Mouse (Mus musculus) lung, postnatal 0 days (tissue): ENCODE measurements at regions not wholly inside any gene's neighbourhood (a gene's known extent, or its start where the extent isn't known, plus 50 kb on each side); places are given as distances from the start of the nearest gene placed in this dataset.

Source experiments
- ATAC-seq: fragments of 200-750 bp; cut with Nextera tagmentation; 2 replicates; pipeline ENCODE4 v1.8.0; 2017; ENCODE audit warnings: moderate library complexity
- DNase-seq: peaks from one replicate; pipeline ENCODE4 v3.0.0-alpha.2; 2016; ENCODE audit warnings: low spot score
- H3K27ac ChIP-seq: fragments of 300-500 bp; sonication (generic); 2 replicates; pipeline ENCODE4 v1.5.1; 2014; ENCODE audit warnings: antibody characterized with exemption, mild to moderate bottlenecking, low read length, mixed read lengths
- H3K27me3 ChIP-seq: fragments of 300-500 bp; sonication (generic); replicated peaks from 2 replicates; pipeline ENCODE4 v1.6.1; 2014; ENCODE audit warnings: low read length, mixed read lengths; ENCODE audit not compliant: insufficient read depth
- H3K36me3 ChIP-seq: fragments of 300-500 bp; sonication (generic); 2 replicates; pipeline ENCODE4 v1.6.1; 2014; ENCODE audit warnings: low read length, mixed read lengths; ENCODE audit not compliant: insufficient read depth
- H3K4me1 ChIP-seq: fragments of 300-500 bp; sonication (generic); 2 replicates; pipeline ENCODE4 v1.6.1; 2014; ENCODE audit warnings: antibody characterized with exemption, low read depth, low read length, mixed read lengths; ENCODE audit not compliant: insufficient read depth
- H3K4me2 ChIP-seq: fragments of 300-500 bp; sonication (generic); replicated peaks from 2 replicates; pipeline ENCODE4 v1.6.1; 2014; ENCODE audit warnings: low read depth, mild to moderate bottlenecking, low read length, moderate library complexity, mixed read lengths
- H3K4me3 ChIP-seq: fragments of 300-500 bp; sonication (generic); 2 replicates; pipeline ENCODE4 v1.5.1; 2014; ENCODE audit warnings: low read depth, low read length
- H3K9ac ChIP-seq: fragments of 300-500 bp; sonication (generic); replicated peaks from 2 replicates; pipeline ENCODE4 v1.6.1; 2014; ENCODE audit warnings: low read depth, mild to moderate bottlenecking
- H3K9me3 ChIP-seq: fragments of 300-500 bp; sonication (generic); 2 replicates; pipeline ENCODE4 v1.6.1; 2016; ENCODE audit warnings: low read length, mixed read lengths
- CTCF ChIP-seq: IDR thresholded peaks from 2 replicates; pipeline ENCODE4 v1.5.1; 2016; ENCODE audit warnings: antibody characterized with exemption, mild to moderate bottlenecking
- EP300 ChIP-seq: IDR thresholded peaks from 2 replicates; pipeline ENCODE4 v1.6.1; 2016; ENCODE audit warnings: antibody characterized with exemption, mild to moderate bottlenecking, control low read depth
- WGBS: fragments of 180-500 bp; shearing (Covaris S2); extraction: QIAGEN DNeasy Blood & Tissue Kit; methylation state at CpG from one replicate; pipeline ENCODE4 v1.1.7; 2014; 5-methylcytosine and 5-hydroxymethylcytosine counted together

DNA sequence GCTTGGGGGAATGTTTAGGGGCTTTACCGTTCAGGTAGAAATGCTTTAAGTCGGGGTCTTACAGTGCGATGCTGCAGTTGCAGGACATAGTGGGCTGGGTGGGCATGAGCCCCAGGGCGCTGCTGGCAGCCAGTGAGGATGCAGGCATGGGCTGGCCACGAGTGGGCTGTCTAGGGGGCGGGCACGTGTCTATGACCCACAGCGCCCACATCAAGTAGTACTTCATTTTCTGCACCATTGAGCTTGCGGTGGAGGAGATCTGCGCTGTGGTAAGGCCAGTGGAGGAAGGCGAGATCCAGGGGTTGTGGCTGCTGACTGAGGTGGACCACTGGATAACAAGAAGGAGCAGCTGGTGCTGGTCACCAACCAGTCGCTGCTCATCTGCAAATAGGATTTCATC lies 52.4 kb upstream of the Olfr291 start:
- H3K9ac ChIP-seq = no peak overlapping the region
- no peaks in the 10 kb centered on the region for H3K9me3 ChIP-seq
- no peak overlapping the region for H3K4me2 ChIP-seq
- no peak overlapping the region for H3K4me3 ChIP-seq
- ATAC-seq = no peak
- no peaks in the 10 kb centered on the region for H3K27me3 ChIP-seq
- WGBS = 38% methylated on average over 12 of the region's 12 CpGs
- DNase-seq = no peak
- H3K4me1 ChIP-seq = no peaks in the 10 kb centered on the region
- TF ChIP-seq EP300 (no peak), CTCF (no peak)
- H3K27ac ChIP-seq = no peak overlapping the region
- no peaks in the 10 kb centered on the region for H3K36me3 ChIP-seq

- no peaks in the 10 kb centered on the region for H3K9me3 ChIP-seq
- TF ChIP-seq EP300 (no peak), CTCF (peak; percentile 48)
- H3K4me2 ChIP-seq = no peak overlapping the region
- H3K27me3 ChIP-seq = no peaks in the 10 kb centered on the region
- H3K9ac ChIP-seq = no peak overlapping the region
- H3K36me3 ChIP-seq = no peaks in the 10 kb centered on the region
- H3K4me1 ChIP-seq = no peaks in the 10 kb centered on the region
- 0% methylated on average over 1 of the region's 1 CpGs for WGBS
- DNase-seq (peak; percentile 30), ATAC-seq (no peak)
- no peak overlapping the region for H3K27ac ChIP-seq
- no peak overlapping the region for H3K4me3 ChIP-seq
These were observed 58.7 kb upstream of the Olfr291 start for GRCm38 (mm10) chr7:84794655-84795054.

GRCm38 (mm10) chr7:84779276-84779825 lies 74.0 kb upstream of the Olfr291 start:
- TF ChIP-seq EP300 = no peak
- peak; percentile 92 for TF ChIP-seq CTCF
- H3K36me3 ChIP-seq = no peaks in the 10 kb centered on the region
- ATAC-seq (peak; percentile 94), DNase-seq (peak; percentile 70)
- H3K4me1 ChIP-seq = no peaks in the 10 kb centered on the region
- peak overlapping the region; percentile 67 for H3K4me2 ChIP-seq
- 2% methylated on average over 29 of the region's 30 CpGs for WGBS
- H3K27me3 ChIP-seq = no peaks in the 10 kb centered on the region
- no peaks in the 10 kb centered on the region for H3K9me3 ChIP-seq
- H3K4me3 ChIP-seq = peak overlapping the region; percentile 47
- no peak overlapping the region; the same call in 1 of the 2 replicates for H3K9ac ChIP-seq
- no peak overlapping the region for H3K27ac ChIP-seq

DNA sequence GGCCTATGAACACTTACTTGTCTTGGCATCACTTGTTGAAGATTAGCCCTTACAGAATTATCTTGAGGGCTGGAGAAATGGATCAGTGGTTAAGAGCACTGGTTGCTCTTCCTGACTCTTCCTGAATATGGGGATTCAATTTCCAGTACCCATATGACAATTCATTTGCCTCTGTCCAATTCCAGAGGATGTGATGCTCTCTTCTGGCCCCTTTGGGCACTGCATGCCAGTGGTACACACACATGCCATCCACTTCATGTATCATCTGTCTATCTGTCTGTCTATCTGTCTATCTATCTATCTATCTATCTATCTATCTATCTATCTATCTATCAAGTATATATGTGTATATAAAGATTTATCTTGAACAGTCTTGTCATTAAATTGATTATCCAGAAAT lies 75.7 kb upstream of the Olfr291 start:
- no peak for DNase-seq
- no peak for ATAC-seq

GRCm38 (mm10) chr7:84756261-84756660 lies 66.5 kb upstream of the Zfand6 start:
- Histone ChIP-seq H3K27ac (no peak overlapping the region), H3K27me3 (no peaks in the 10 kb centered on the region), H3K4me3 (no peak overlapping the region), H3K4me1 (no peaks in the 10 kb centered on the region), H3K4me2 (no peak overlapping the region), H3K36me3 (no peaks in the 10 kb centered on the region), H3K9ac (no peak overlapping the region), H3K9me3 (no peaks in the 10 kb centered on the region)
- peak; percentile 10 for DNase-seq
- TF ChIP-seq EP300 (no peak), CTCF (no peak)
- no peak for ATAC-seq
- WGBS = 44% methylated on average over 3 of the region's 3 CpGs

More for the DNA sequence above, 75.7 kb upstream of the Olfr291 start:
- H3K36me3 ChIP-seq = no peaks in the 10 kb centered on the region
- no peak overlapping the region for H3K27ac ChIP-seq
- no peaks in the 10 kb centered on the region for H3K9me3 ChIP-seq
- no peaks in the 10 kb centered on the region for H3K27me3 ChIP-seq
- H3K4me3 ChIP-seq = no peak overlapping the region
- TF ChIP-seq EP300 (no peak), CTCF (peak; percentile 34)
- no peak overlapping the region for H3K9ac ChIP-seq
- H3K4me2 ChIP-seq = no peak overlapping the region
- H3K4me1 ChIP-seq = no peaks in the 10 kb centered on the region

DNA sequence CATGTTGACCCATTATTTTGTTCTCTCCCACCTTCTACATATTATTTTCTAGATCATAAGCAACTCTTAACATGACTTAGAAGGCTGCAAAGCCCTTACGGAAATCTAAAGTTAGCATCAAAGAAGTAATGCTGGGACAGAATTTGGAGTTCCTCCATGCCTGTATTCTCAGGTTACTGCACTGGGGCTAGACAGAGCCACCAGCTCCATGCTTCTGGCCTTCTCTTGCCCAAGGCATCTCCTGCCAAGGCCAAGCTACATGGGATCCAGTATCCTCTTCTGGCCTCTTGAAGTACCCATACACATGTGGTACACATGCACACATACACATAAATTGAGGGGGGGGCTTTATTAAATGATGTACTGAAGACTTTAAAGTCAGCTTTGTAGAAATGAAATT lies 63.6 kb upstream of the Zfand6 start:
- Histone ChIP-seq H3K27ac (no peak overlapping the region), H3K36me3 (no peaks in the 10 kb centered on the region), H3K4me1 (no peaks in the 10 kb centered on the region), H3K4me3 (no peak overlapping the region), H3K27me3 (no peaks in the 10 kb centered on the region), H3K4me2 (no peak overlapping the region), H3K9ac (no peak overlapping the region), H3K9me3 (no peaks in the 10 kb centered on the region)
- no peak for DNase-seq
- 84% methylated on average over 1 of the region's 1 CpGs for WGBS
- TF ChIP-seq CTCF = no peak
- no peak for TF ChIP-seq EP300
- no peak for ATAC-seq
